Mouse (Mus musculus) erythroblast, adult 5-6 weeks (primary cell): Measurements from ENCODE around the gene Rimbp3. TPM values are rescaled to one million over a fixed set of nuclear protein-coding genes. Genes with fewer than 3 reads are reported as not detected.
"Not testable (repeated sequence)": the region's sequence is repeated elsewhere in the genome, so short reads cannot be mapped to it uniquely, and the experiment has no call there.

Experiments used
- ATAC-seq: replicated peaks from 2 replicates; pipeline ENCODE4 v1.8.0; 2016; ENCODE audit warnings: moderate number of reproducible peaks, mild to moderate bottlenecking, moderate TSS enrichment, inconsistent platforms; ENCODE audit not compliant: poor library complexity, low FRiP score, severe bottlenecking
- total RNA-seq, 2 experiments: library from RNA; stranded (forward) in 1 of 2; stranded (reverse) in 1 of 2; fragments of 150-400 nt in 1 of 2; fragments of 200-764, 138-1000 nt in 1 of 2; gene quantifications; 2 replicates each; pipeline versions ENCODE4 v1.2.3 to v1.2.4; 2015 to 2017; ENCODE audit warnings: low replicate concordance in 2 of 2

Gene Rimbp3
- total RNA-seq (2015; ENCODE audit: low replicate concordance) = 1.3 TPM in 1 of 2 replicates, not detected in the other
- total RNA-seq (2017; ENCODE audit: low replicate concordance) = 0.28 TPM in 1 of 2 replicates, not detected in the other

GRCm38 (mm10) chr16:17208389-17209361, at the start of gene Rimbp3:
Rimbp3 (plus strand) TSS chr16:17208603.
- ATAC-seq = peak; percentile 67

- not testable (repeated sequence) for ATAC-seq
Measured at GRCm38 (mm10) chr16:17165478-17165877, 42.9 kb upstream of the Rimbp3 start.

GRCm38 (mm10) chr16:17167179-17167578, 41.2 kb upstream of the Rimbp3 start:
- ATAC-seq = no peak

- ATAC-seq = no peak
Measured at GRCm38 (mm10) chr16:17168049-17168448, 40.4 kb upstream of the Rimbp3 start.

GRCm38 (mm10) chr16:17175765-17176164, 32.6 kb upstream of the Rimbp3 start:
- ATAC-seq = no peak

GRCm38 (mm10) chr16:17177623-17178170, 30.7 kb upstream of the Rimbp3 start:
- ATAC-seq = no peak

- ATAC-seq = no peak
Measured at GRCm38 (mm10) chr16:17179706-17180105, 28.7 kb upstream of the Rimbp3 start.

- 0 out of 2 replicates have a peak, but pooled peaks have one; percentile 42 for ATAC-seq
Measured at GRCm38 (mm10) chr16:17181382-17181781, 27.0 kb upstream of the Rimbp3 start.

GRCm38 (mm10) chr16:17182136-17182535, 26.3 kb upstream of the Rimbp3 start:
- no peak for ATAC-seq

GRCm38 (mm10) chr16:17183003-17183402, 25.4 kb upstream of the Rimbp3 start:
- no peak for ATAC-seq

- ATAC-seq = no peak
Measured at GRCm38 (mm10) chr16:17185475-17185874, 22.9 kb upstream of the Rimbp3 start.

- no peak; the same call in 1 of the 2 replicates for ATAC-seq
Measured at GRCm38 (mm10) chr16:17193823-17194222, 14.6 kb upstream of the Rimbp3 start.

- ATAC-seq = peak; percentile 59
Measured at GRCm38 (mm10) chr16:17200121-17200952, 8.1 kb upstream of the Rimbp3 start.

- peak; percentile 89 for ATAC-seq
Measured at GRCm38 (mm10) chr16:17200953-17201707, 7.3 kb upstream of the Rimbp3 start.

- ATAC-seq = no peak
Measured at GRCm38 (mm10) chr16:17201977-17202376, 6.4 kb upstream of the Rimbp3 start.

GRCm38 (mm10) chr16:17202549-17202948, 5.9 kb upstream of the Rimbp3 start, which contains the start of gene Ube2l3:
Ube2l3 (minus strand) TSS chr16:17202649.
- ATAC-seq = no peak

GRCm38 (mm10) chr16:17204990-17205389, 3.4 kb upstream of the Rimbp3 start:
- no peak for ATAC-seq

GRCm38 (mm10) chr16:17209404-17209960, 1.1 kb downstream of the Rimbp3 start:
- ATAC-seq = no peak
